Mouse (Mus musculus) megakaryocyte, embryonic 14.5 days (primary cell): ENCODE results near the gene Rnf186.

ENCODE experiments used
- FLI1 ChIP-seq: IDR thresholded peaks from 2 replicates; pipeline ENCODE4 v1.6.1; 2012; ENCODE audit warnings: low read length, inconsistent platforms, mixed read lengths
- GATA1 ChIP-seq: IDR thresholded peaks from 3 replicates; pipeline ENCODE4 v1.6.1; 2012; ENCODE audit warnings: mixed read lengths, low read length, inconsistent platforms, borderline replicate concordance

- TF ChIP-seq FLI1 = no peak
- no peak for TF ChIP-seq GATA1
These were observed 29.5 kb downstream of the Rnf186 start for GRCm38 (mm10) chr4:138996410-138996809.
